Mouse (Mus musculus) CH12.LX (cell line): ENCODE results near the gene Kctd5. TPM values are rescaled to one million over a fixed set of nuclear protein-coding genes. Genes with fewer than 3 reads are reported as not detected.

Source experiments
- DNase-seq: peaks from one replicate; pipeline ENCODE4 v3.0.0-alpha.2; 2013; ENCODE audit errors: extremely low read depth
- H3K27ac ChIP-seq: 2 replicates; pipeline ENCODE4 v1.5.1; 2012; ENCODE audit warnings: low read depth, mild to moderate bottlenecking, control low read depth, moderate library complexity; ENCODE audit not compliant: insufficient read depth
- H3K27me3 ChIP-seq: replicated peaks from 2 replicates; pipeline ENCODE3; 2012; ENCODE audit warnings: inconsistent platforms
- H3K36me3 ChIP-seq, 2 experiments: replicated peaks in 1 of 2; 2 replicates each; pipeline versions ENCODE3 to v1.6.1; 2012; ENCODE audit warnings: inconsistent platforms in 1 of 2, low read length in 1 of 2, mild to moderate bottlenecking in 1 of 2, mixed read lengths in 1 of 2, moderate library complexity in 1 of 2; ENCODE audit not compliant: control insufficient read depth in 1 of 2, insufficient read depth in 1 of 2
- H3K4me1 ChIP-seq, 2 experiments: 2 replicates each; pipeline ENCODE4 v1.6.1; 2012; ENCODE audit warnings: inconsistent platforms in 1 of 2, moderate library complexity in 1 of 2; ENCODE audit not compliant: insufficient read depth in 2 of 2, control insufficient read depth in 1 of 2
- H3K4me2 ChIP-seq: 2 replicates; pipeline ENCODE4 v1.6.1; 2012; ENCODE audit warnings: low read depth, mild to moderate bottlenecking, control low read depth; ENCODE audit not compliant: poor library complexity, insufficient read depth, severe bottlenecking
- H3K4me3 ChIP-seq, 3 experiments: fragments of 150-350 bp in 1 of 3; sonication (generic) in 1 of 3; replicated peaks in 1 of 3; 2 replicates each; pipeline versions ENCODE3 to v1.5.1; 2011 to 2012; ENCODE audit warnings: low read depth in 2 of 3, low read length in 2 of 3, mild to moderate bottlenecking in 2 of 3, moderate library complexity in 2 of 3, control low read depth in 1 of 3, improper control_type of control experiment in 1 of 3, inconsistent platforms in 1 of 3, mixed read lengths in 1 of 3; ENCODE audit not compliant: poor library complexity in 1 of 3
- H3K79me2 ChIP-seq: replicated peaks from 2 replicates; pipeline ENCODE4 v1.6.1; 2012; ENCODE audit warnings: mild to moderate bottlenecking, moderate library complexity; ENCODE audit not compliant: control insufficient read depth, poor library complexity, insufficient read depth, severe bottlenecking; ENCODE audit errors: extremely low read depth
- H3K9ac ChIP-seq: 2 replicates; pipeline ENCODE4 v1.6.1; 2012; ENCODE audit warnings: low read depth, mild to moderate bottlenecking, control low read depth, moderate library complexity; ENCODE audit not compliant: insufficient read depth
- H3K9me3 ChIP-seq: replicated peaks from 2 replicates; pipeline ENCODE3; 2012; ENCODE audit warnings: low read length, inconsistent platforms, mixed read lengths
- CHD2 ChIP-seq: IDR thresholded peaks from 2 replicates; pipeline ENCODE4 v1.6.1; 2011; ENCODE audit warnings: low read length, improper control_type of control experiment
- CTCF ChIP-seq, 2 experiments: IDR thresholded peaks in 1 of 2; conservative IDR thresholded peaks in 1 of 2; 2 replicates each; pipeline ENCODE4 v1.5.1; 2011 to 2012; ENCODE audit warnings: low read depth in 2 of 2, low read length in 2 of 2, improper control_type of control experiment in 1 of 2, inconsistent platforms in 1 of 2, mild to moderate bottlenecking in 1 of 2, moderate library complexity in 1 of 2
- E2F4 ChIP-seq: IDR thresholded peaks from 2 replicates; pipeline ENCODE4 v1.6.1; 2011; ENCODE audit warnings: low read depth, low read length, improper control_type of control experiment; ENCODE audit not compliant: insufficient replicate concordance
- ETS1 ChIP-seq: conservative IDR thresholded peaks from 2 replicates; pipeline ENCODE4 v1.6.1; 2012; ENCODE audit warnings: low read depth, mild to moderate bottlenecking, inconsistent platforms, low read length, improper control_type of control experiment, moderate library complexity
- HCFC1 ChIP-seq: IDR thresholded peaks from 2 replicates; pipeline ENCODE4 v1.6.1; 2012; ENCODE audit warnings: low read depth, mild to moderate bottlenecking, inconsistent platforms, low read length, improper control_type of control experiment
- IRF4 ChIP-seq: IDR thresholded peaks from 2 replicates; pipeline ENCODE4 v1.6.1; 2014; ENCODE audit warnings: low read depth, mild to moderate bottlenecking, inconsistent platforms, low read length, improper control_type of control experiment
- JUN ChIP-seq: IDR thresholded peaks from 2 replicates; pipeline ENCODE4 v1.6.1; 2011; ENCODE audit warnings: low read depth, mild to moderate bottlenecking, low read length, improper control_type of control experiment, moderate library complexity; ENCODE audit not compliant: insufficient read depth
- JUND ChIP-seq: conservative IDR thresholded peaks from 2 replicates; pipeline ENCODE4 v1.6.1; 2011; ENCODE audit warnings: low read depth, low read length, improper control_type of control experiment
- MAX ChIP-seq: IDR thresholded peaks from 2 replicates; pipeline ENCODE4 v1.6.1; 2011; ENCODE audit warnings: low read length, improper control_type of control experiment
- MAZ ChIP-seq: IDR thresholded peaks from 2 replicates; pipeline ENCODE4 v1.6.1; 2012; ENCODE audit warnings: low read depth, mild to moderate bottlenecking, inconsistent platforms, low read length, improper control_type of control experiment, moderate library complexity
- MEF2A ChIP-seq: IDR thresholded peaks from 2 replicates; pipeline ENCODE4 v1.6.1; 2014; ENCODE audit warnings: low read depth, mild to moderate bottlenecking, inconsistent platforms, low read length, improper control_type of control experiment, borderline replicate concordance
- MXI1 ChIP-seq: IDR thresholded peaks from 2 replicates; pipeline ENCODE4 v1.6.1; 2011; ENCODE audit warnings: mild to moderate bottlenecking, low read depth, low read length, improper control_type of control experiment
- MYC ChIP-seq: IDR thresholded peaks from 2 replicates; pipeline ENCODE4 v1.6.1; 2011; ENCODE audit warnings: low read depth, mild to moderate bottlenecking, improper control_type of control experiment, low read length
- NRF1 ChIP-seq: IDR thresholded peaks from 2 replicates; pipeline ENCODE4 v1.6.1; 2014; ENCODE audit warnings: low read depth, mild to moderate bottlenecking, inconsistent platforms, low read length, improper control_type of control experiment, moderate library complexity
- PAX5 ChIP-seq: IDR thresholded peaks from 2 replicates; pipeline ENCODE4 v1.6.1; 2012; ENCODE audit warnings: low read length, inconsistent platforms, mixed read lengths
- POLR2AphosphoS2 ChIP-seq: IDR thresholded peaks from 2 replicates; pipeline ENCODE4 v1.6.1; 2011; ENCODE audit warnings: low read depth, low read length, improper control_type of control experiment
- RAD21 ChIP-seq: IDR thresholded peaks from 2 replicates; pipeline ENCODE4 v1.6.1; 2011; ENCODE audit warnings: low read depth, mild to moderate bottlenecking, low read length, improper control_type of control experiment, moderate library complexity
- SMC3 ChIP-seq: IDR thresholded peaks from 2 replicates; pipeline ENCODE4 v1.6.1; 2011; ENCODE audit warnings: low read depth, low read length, improper control_type of control experiment
- TBP ChIP-seq: conservative IDR thresholded peaks from 2 replicates; pipeline ENCODE4 v1.6.1; 2011; ENCODE audit warnings: low read depth, low read length, improper control_type of control experiment
- USF1 ChIP-seq: IDR thresholded peaks from 2 replicates; pipeline ENCODE4 v1.6.1; 2014; ENCODE audit warnings: low read depth, mild to moderate bottlenecking, inconsistent platforms, low read length, improper control_type of control experiment
- ZMIZ1 ChIP-seq: IDR thresholded peaks from 2 replicates; pipeline ENCODE4 v1.6.1; 2012; ENCODE audit warnings: low read depth, mild to moderate bottlenecking, inconsistent platforms, low read length, improper control_type of control experiment
- dilution Hi-C: fragments of 300-500 bp; cut with MboI; formaldehyde crosslinking; loops from 2 replicates; pipeline ENCODE4 v1.14.3; 2020; ENCODE audit warnings: low sequenced_read_pairs; ENCODE audit not compliant: extremely low pct_unique_long_range_greater_than_20kb, extremely low pct_ligation_motif_present
- in situ Hi-C: fragments of 300-500 bp; cut with MboI; formaldehyde crosslinking; loops from 3 replicates; pipeline ENCODE4 v1.14.3; 2019; ENCODE audit warnings: low sequenced_read_pairs, low pct_ligation_motif_present, low pct_unique_long_range_greater_than_20kb, mixed read lengths
- polyA plus RNA-seq: library from polyadenylated mRNA; unstranded; fragments of >175 nt; gene quantifications from 2 replicates; pipeline ENCODE4 v1.2.1, GENCODE M21; 2012; ENCODE audit warnings: low read depth; ENCODE audit not compliant: insufficient read length
- total RNA-seq, 2 experiments: library from RNA; depleted of rRNA; stranded (reverse); fragments of 300-350 nt in 1 of 2; fragments of >200 nt in 1 of 2; gene quantifications; 2 replicates each; pipeline ENCODE4 v1.2.3; 2012 to 2014

Gene Kctd5
- total and polyA plus RNA-seq, 3 experiments = 30.1 to 51.1 (median 44.3) TPM

DNA sequence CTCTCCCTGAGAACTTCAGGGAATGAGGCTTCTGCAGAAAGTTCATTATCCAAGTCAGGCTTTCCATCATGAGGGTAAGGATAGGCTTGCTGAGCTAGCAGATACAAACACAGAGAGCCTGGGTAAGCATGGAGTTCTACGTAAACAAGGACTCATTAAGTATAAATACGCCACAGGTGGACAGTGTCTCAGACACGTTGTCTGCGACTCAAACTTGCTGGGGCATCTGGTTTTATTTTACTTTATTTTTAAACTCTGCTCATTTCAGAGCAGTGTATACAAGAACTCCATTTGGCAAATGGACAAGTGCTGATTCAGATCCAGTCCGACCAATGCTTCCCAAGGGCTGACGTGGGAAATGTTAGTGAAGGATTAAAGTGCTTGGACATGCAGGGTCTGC lies 52.6 kb downstream of the Kctd5 start:
- no peak overlapping the region for H3K9ac ChIP-seq
- H3K79me2 ChIP-seq = no peaks in the 10 kb centered on the region
- peaks cover 3% of the 10 kb centered on the region for H3K9me3 ChIP-seq
- no peak overlapping the region for H3K27ac ChIP-seq
- no peaks in the 10 kb centered on the region for H3K4me1 ChIP-seq
- H3K36me3 ChIP-seq = no peaks in the 10 kb centered on the region
- H3K27me3 ChIP-seq = peaks cover 42% of the 10 kb centered on the region
- dilution Hi-C loops = no loop called here
- no peak overlapping the region for H3K4me3 ChIP-seq
- no peak overlapping the region for H3K4me2 ChIP-seq
- no peak for DNase-seq
- in situ Hi-C loops = no loop called here
- TF ChIP-seq MYC (no peak), PAX5 (no peak), NRF1 (no peak), POLR2AphosphoS2 (no peak), USF1 (no peak), JUN (no peak), IRF4 (no peak), CTCF (conservative IDR thresholded peaks at IDR 0.05 in 1 of 2, IDR thresholded peaks at IDR 0.05 in 1 of 2; ENCODE audit: low read depth in 2 of 2, low read length in 2 of 2) (no peak), SMC3 (no peak), TBP (no peak), ETS1 (no peak), ZMIZ1 (no peak), MXI1 (no peak), MAZ (no peak)

DNA sequence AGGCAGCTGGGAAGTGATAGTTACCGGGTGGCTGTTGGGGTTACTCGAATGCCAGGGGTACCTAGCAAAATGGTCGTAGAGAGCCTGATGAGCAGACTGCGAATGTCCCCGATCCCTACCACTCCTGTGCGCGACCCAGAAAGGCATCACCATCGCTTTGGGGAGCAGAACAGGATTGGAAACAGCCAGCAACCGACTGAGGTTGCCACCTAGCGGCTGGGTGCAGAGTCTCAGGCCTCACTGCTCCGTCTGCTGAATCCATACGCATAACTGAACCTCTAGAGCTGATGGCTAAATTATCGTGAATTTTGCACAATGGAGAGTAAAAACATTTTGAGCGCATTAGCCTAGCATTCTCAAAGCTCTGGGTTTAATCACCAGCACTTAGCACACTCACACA lies 57.6 kb downstream of the Kctd5 start:
- Histone ChIP-seq H3K9me3 (peaks cover 5% of the 10 kb centered on the region), H3K27ac (no peak overlapping the region), H3K9ac (no peak overlapping the region), H3K4me3 (no peak overlapping the region), H3K27me3 (peaks cover 9% of the 10 kb centered on the region), H3K36me3 (no peaks in the 10 kb centered on the region), H3K79me2 (no peaks in the 10 kb centered on the region), H3K4me1 (no peaks in the 10 kb centered on the region)
- in situ Hi-C loops = no loop called here
- TF ChIP-seq MEF2A (no peak), HCFC1 (no peak), IRF4 (no peak), CHD2 (no peak), MAX (no peak), E2F4 (no peak), PAX5 (no peak), RAD21 (peak; percentile 21), SMC3 (peak; percentile 31; the same call in 1 of the 2 replicates), MXI1 (no peak), CTCF (conservative IDR thresholded peaks at IDR 0.05 in 1 of 2, IDR thresholded peaks at IDR 0.05 in 1 of 2; ENCODE audit: low read depth in 2 of 2, low read length in 2 of 2) (peak in 1 of 2 experiments; percentile 54; a peak in 3 of 4 replicates), JUND (no peak)
- TF ChIP-seq, all 38 proteins: peak for 3
- dilution Hi-C loops = no loop called here
- DNase-seq = peak; percentile 15
- H3K4me2 ChIP-seq = no peak overlapping the region
